Mouse (Mus musculus) neutrophil, adult 59 days (primary cell): ENCODE data around the gene Casp14. TPM values are rescaled to one million over a fixed set of nuclear protein-coding genes. Genes with fewer than 3 reads are reported as not detected.

Experiments
- total RNA-seq, 2 experiments: library from RNA; stranded (reverse); gene quantifications; 1 replicate in 1 of 2; 2 replicates in 1 of 2; pipeline ENCODE4 v1.2.4; 2023

Casp14 gene
- total RNA-seq = not detected

DNA sequence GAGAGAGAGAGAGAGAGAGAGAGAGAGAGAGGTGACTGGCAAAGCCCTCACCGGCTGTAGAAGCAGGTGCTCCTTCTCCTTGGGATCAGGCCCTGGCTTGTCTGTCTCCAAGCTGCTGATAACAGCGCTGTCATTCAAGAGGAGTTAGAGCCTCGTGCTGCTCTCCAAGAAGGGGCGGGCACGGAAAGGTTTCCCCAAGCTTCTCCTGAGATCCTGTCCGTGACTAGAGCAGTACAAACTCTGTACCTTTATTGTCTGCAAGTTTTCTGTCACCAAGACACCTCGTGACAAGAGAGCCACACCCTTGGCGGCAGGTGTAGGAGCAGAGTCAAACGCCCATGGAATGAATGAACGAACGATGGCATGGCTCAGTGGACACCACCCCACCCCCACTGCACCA lies at the start of gene Casp14:
Casp14 (minus strand) TSS at position 239 of the 400 bp plus-strand sequence.

DNA sequence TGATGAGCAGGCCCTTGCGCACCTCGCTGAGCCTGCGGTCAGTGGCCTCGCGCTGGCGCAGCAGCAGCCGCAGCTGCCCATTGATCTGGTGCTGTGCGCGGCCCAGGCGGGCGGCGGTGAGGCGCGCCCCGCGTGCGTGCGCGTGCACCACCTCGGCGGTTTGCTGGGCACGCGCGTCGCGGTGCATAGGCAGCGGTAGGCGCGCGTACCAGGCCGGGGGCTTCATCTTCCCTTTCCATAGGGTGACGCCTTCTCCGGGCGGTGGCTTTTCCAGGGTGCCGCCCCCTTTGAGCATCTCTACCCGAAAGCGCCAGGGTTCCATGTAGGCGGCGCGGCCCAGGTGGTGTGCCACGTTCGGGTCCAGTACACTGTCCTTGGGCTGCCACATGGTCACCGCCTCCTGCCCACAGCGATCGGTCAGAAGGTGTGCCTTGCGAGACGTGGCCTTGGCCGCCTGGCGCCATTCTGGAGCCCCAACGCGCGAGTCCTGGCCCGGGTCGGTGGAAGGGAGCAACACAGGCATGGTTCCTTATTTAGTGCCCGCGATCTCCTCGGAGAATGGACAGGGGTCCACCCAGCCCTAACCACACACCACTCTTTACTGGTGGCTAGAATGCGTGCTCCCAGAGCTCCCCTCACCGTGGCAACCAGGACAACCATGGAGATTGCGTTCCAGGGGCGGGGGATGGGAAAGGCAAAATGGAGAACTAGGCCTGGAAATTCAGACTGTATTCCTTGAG lies 34.5 kb upstream of the Casp14 start, which contains the start of gene Ccdc105:
Ccdc105 (minus strand) TSS at position 614 of the 740 bp plus-strand sequence.

Other genes starting within 250 kb of the Casp14 start
- gene Olfr1358, start 200.9 kb downstream of the Casp14 start, total RNA-seq = not detected
- gene Ilvbl, start 143.9 kb downstream of the Casp14 start, total RNA-seq = 10 to 100 TPM; 19.2 to 20.7 TPM
- gene Syde1, start 126.3 kb downstream of the Casp14 start, total RNA-seq = under 1 TPM in 1 of 2 experiments, not detected in 1; 0.11 TPM
- gene Olfr1357, start 100.2 kb downstream of the Casp14 start, total RNA-seq = not detected
- not detected for gene Ccdc105, start 34.8 kb upstream of the Casp14 start, total RNA-seq
- gene Slc1a6, start 62.2 kb upstream of the Casp14 start, total RNA-seq = not detected
- not detected for gene Olfr1356, start 133.9 kb upstream of the Casp14 start, total RNA-seq
- gene Olfr1355, start 157.2 kb upstream of the Casp14 start, total RNA-seq = not detected
- not detected for gene Olfr1354, start 194.9 kb upstream of the Casp14 start, total RNA-seq
- gene Olfr8, start 232.3 kb upstream of the Casp14 start, total RNA-seq = not detected
- not detected for gene Olfr1353, start 245.0 kb upstream of the Casp14 start, total RNA-seq